Mouse (Mus musculus) CH12.LX (cell line): ENCODE measurements around the gene Cela3a.

Experiments used
- CTCF ChIP-seq, 2 experiments: IDR thresholded peaks in 1 of 2; conservative IDR thresholded peaks in 1 of 2; 2 replicates each; pipeline ENCODE4 v1.5.1; 2011 to 2012; ENCODE audit warnings: low read depth in 2 of 2, low read length in 2 of 2, improper control_type of control experiment in 1 of 2, inconsistent platforms in 1 of 2, mild to moderate bottlenecking in 1 of 2, moderate library complexity in 1 of 2
- EP300 ChIP-seq: IDR thresholded peaks from 2 replicates; pipeline ENCODE4 v1.6.1; 2011; ENCODE audit warnings: low read length, improper control_type of control experiment
- GABPA ChIP-seq: IDR thresholded peaks from 2 replicates; pipeline ENCODE4 v1.6.1; 2012; ENCODE audit warnings: low read depth, low read length, improper control_type of control experiment, inconsistent platforms; ENCODE audit not compliant: insufficient replicate concordance
- NELFE ChIP-seq: IDR thresholded peaks from 2 replicates; pipeline ENCODE4 v1.6.1; 2011; ENCODE audit warnings: low read depth, low read length, improper control_type of control experiment
- ZMIZ1 ChIP-seq: IDR thresholded peaks from 2 replicates; pipeline ENCODE4 v1.6.1; 2012; ENCODE audit warnings: low read depth, mild to moderate bottlenecking, inconsistent platforms, low read length, improper control_type of control experiment

- TF ChIP-seq ZMIZ1 (no peak), EP300 (no peak), NELFE (no peak), CTCF (conservative IDR thresholded peaks at IDR 0.05 in 1 of 2, IDR thresholded peaks at IDR 0.05 in 1 of 2; ENCODE audit: low read depth in 2 of 2, low read length in 2 of 2) (no peak), GABPA (no peak)
Measured at GRCm38 (mm10) chr4:137380702-137381605, 28.6 kb downstream of the Cela3a start.
